Mouse (Mus musculus) mature B cell (primary cell): Measurements from ENCODE around the gene Ston2.
"Not testable (repeated sequence)": the region's sequence is repeated elsewhere in the genome, so short reads cannot be mapped to it uniquely, and the experiment has no call there.

ENCODE experiments used
- in situ Hi-C: fragments of 300-500 bp; cut with MboI; formaldehyde crosslinking; loops from 2 replicates; pipeline ENCODE4 v1.14.3; 2019

Ston2 gene

GRCm38 (mm10) chr12:91590716-91591115 is 197.5 kb downstream of the Ston2 start:
- in situ Hi-C loops, result no loop called here

- in situ Hi-C loops, result no loop called here
Measured at GRCm38 (mm10) chr12:91589847-91590690, 198.1 kb downstream of the Ston2 start, which contains the start of gene Gtf2a1. TSS of gene Gtf2a1 (minus strand) at chr12:91590487.

DNA sequence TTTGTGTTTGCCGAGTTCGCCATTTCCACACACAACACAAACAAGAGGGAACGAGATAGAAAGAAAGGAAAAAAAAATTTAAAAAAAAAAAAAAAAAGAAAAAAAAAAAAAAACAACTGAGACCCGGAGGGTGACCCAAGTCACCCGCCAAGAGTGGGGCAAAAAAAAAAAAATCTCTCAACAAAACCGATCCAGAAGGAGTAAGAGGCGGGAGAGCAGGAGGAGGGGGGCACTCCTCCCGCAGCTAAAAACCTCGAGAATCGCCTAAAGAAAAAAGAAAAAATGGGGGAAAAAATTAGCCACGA is 198.7 kb downstream of the Ston2 start:
- in situ Hi-C loops, result no loop called here

DNA sequence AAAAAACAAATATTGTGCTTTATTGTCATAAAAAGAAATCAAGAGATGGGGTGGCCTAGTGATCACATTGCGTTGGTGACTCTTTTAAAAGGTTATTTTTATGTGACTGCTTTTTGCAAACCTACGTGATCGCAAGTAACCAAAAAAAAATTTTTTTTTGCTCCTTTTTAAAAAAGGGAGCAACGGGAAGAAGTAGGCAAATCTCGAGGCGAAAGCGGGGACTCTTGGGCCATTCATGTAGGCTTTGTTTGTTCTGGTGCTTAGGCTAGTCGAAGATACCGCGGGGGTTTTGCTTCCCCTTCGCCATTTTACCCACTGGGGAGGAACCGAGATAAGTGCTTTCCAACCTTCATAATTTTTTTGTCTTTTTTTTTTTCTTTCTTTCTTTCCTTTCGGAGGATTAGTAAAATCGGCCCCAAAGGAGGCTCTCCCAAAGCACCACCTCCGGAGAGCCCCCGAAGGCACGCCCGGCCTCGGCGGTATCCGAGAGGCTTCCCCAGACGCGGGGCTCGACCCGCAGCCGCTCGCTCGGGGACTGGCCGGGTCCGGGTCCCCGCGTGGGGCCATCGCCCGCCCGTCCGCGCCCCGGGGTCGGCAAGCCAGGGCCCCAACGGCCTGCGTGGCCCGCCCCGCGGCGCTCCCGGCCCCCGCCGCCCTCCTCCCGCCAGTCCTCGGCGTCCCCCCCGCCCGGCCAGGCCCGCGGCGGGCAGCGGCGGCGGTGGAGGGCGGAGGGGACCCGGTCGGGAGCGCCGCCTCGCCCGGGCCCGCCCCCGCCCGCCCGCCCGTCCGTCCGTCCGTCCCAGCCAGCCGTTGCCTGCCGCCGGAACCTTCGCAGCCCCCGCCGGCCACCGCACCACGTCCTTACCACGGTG is 199.3 kb downstream of the Ston2 start:
- in situ Hi-C loops, result no loop called here

DNA sequence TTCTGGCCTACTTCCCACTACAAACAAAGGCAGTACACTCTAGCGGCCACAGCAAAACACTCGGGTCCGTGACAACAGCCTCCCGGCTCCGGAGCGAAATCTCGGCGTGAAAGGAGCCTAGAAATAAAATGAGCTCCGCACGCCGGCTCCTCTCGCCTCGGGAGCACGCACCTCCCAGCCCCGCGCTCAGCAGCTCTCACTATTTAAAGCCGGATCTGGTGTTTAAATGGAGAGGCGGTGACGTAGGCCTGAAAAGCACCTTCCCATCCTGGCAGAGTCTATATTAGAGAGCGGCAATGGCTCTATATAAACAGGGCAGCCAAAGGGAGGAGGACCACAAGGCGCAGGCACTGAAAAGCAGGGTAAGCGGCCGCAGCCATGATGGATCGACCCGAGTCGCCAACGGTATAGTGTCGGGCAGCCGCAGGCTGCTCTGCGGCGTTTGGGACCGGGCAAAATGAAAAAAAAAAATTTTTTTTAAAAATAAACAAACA is 200.0 kb downstream of the Ston2 start:
- in situ Hi-C loops, result no loop called here

DNA sequence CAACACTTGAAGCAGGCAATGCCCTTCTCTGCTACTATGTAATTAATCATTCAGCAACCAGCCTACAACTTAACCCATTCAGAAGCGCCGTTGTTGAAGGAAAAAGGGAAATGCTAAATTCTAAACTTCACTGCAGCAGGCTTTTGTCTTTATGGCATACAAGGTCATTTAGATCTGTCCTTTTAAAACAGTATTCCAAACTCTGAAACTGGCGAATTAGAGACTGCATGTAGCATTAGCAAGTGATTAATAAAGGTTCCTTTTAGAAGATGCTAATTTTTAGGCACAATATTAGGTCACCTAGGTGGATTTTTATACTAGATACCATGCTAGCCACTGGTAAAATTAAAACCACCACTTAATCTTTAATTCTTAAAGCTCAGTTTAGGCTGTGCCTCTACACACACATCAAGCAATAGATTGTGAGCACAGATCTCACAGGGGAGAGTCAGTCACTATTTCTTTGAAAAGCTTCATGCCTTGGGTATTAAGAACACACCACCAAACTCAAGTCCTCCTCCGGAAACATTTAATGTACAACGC is 200.6 kb downstream of the Ston2 start:
- in situ Hi-C loops, result no loop called here

DNA sequence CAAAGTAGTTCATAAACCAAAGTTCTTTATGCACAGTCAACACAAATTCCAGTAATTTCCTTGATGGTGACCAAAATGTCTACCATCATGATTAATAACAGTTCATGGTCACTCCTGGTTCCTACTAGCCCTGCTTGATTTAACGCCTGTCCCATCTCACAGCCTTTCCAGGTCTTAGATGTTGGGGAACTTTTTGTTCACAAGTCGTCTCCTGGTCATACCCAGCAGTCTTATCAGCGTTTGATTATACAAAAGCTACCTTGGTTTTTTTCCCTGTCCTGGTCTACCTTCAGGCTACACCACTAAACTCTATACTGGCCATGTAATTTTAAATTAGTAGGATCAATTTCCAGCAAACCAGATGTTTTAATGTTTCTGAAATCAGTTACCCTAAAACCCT is 201.1 kb downstream of the Ston2 start:
- in situ Hi-C loops, result no loop called here

GRCm38 (mm10) chr12:91585815-91586214 is 202.4 kb downstream of the Ston2 start:
- in situ Hi-C loops, result not testable (repeated sequence)

DNA sequence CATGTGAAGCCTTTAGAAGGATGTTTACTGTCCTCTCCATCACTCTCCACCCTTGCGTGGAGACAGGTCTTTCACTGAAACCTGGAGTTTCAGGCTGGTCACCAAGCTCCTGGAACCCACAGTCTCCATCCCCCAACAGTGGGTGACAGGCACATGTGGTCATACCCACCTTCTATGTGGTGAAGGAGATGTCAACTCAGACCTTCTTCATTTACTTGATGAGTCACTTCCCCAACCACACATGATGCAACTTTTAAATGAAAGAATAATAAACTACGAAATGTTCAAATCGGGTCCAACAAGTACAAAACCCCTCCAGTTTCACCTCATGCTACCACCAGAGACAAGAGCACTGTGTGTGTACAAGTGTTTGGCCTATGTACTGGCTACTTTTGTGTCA is 203.0 kb downstream of the Ston2 start:
- in situ Hi-C loops, result no loop called here

DNA sequence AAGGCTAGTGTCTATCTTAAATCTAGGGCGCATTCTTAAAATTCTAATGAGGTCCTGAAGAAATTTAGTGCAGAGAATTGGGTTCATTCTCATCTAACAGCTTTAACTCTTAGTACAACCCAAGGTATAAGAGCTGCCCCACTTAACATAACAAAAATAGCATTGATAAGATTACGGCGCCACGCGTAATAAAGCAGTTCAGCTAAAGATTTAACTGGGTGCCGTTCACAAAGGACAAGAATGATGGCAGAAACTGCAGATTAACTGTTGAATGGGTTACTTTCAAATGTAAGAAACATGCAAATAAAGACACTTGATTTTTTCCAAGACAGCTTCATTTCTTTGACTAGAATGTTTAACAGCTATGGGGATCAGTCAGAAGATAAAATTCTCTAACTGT is 204.8 kb downstream of the Ston2 start:
- in situ Hi-C loops, result no loop called here
